ENCODE assay signal across 8 mouse cellular contexts in the genomic region with DNA sequence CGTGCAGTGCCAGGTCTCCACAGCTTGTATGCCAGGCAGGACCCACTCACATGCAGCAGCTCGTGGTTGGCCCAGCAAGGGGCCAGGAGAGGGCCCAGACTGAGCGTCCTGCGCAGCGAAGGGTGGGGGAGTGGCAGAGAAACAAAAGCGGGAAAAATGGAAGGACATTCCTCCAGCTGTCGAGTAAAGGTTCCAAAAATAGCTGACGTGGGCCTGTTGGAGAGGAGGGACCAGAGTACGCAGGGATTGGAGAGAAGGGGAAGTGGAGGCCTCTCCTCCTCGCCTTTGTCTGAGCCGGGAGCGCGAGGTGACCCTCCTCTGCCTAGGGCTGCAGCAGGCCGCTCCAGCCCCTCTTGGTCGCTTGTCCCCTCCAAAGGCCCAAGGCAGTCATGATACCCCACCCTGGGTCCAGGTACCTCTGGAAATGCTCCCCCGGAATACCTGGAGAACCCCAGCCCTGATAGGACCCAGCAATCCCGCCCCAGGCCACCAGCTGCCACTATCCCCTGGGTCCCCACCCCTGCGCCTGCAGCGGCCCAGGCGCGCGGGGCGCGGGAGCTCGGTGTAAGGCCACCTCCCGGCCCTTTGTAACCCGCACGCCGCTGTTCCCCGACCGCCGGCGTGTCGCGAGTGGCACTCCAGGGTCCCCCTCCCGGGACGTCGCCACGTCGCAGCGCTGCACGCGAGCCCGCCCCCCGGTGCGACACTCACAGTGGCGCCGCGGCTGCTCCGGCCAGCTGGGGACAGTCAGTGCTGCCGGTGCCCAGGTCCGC. TPM values are rescaled to one million over a fixed set of nuclear protein-coding genes. Genes with fewer than 3 reads are reported as not detected.
DNase-seq lines count a peak whose midpoint lies in the region; ATAC-seq and TF ChIP-seq lines count a peak whose summit lies in the region.

No protein-coding gene starts in this region.

- peak overlapping the region; percentile 89 for H3K4me3 ChIP-seq in forebrain, embryonic 14.5 days (ENCODE audit: low read depth, low read length)
- peak overlapping the region; percentile 96 for H3K4me3 ChIP-seq in lung, embryonic 14.5 days (ENCODE audit: low read depth, low read length)

- peak; percentile 60 for DNase-seq in MN1 (ENCODE audit: low spot score)
- peak; percentile 45 to 49 for DNase-seq in cerebellum, adult 18-20 months
- peak; percentile 80 for DNase-seq in forebrain, embryonic 14.5 days (ENCODE audit: low spot score)
- DNase-seq in heart, postnatal 36 days: peak; percentile 68 to 80
- DNase-seq in layer of hippocampus, adult 18-20 months (ENCODE audit: low spot score in 2 of 2): peak; percentile 48 to 74
- peak; percentile 86 for DNase-seq in lung, embryonic 14.5 days
- peak; percentile 38 for DNase-seq in urinary bladder, postnatal 25 days (ENCODE audit: low spot score)

- no peak for TF ChIP-seq CTCF in lung, embryonic 14.5 days (IDR thresholded peaks at IDR 0.05; ENCODE audit: low read depth)

- peaks cover 9% of the 10 kb centered on the region for H3K36me3 ChIP-seq in forebrain, embryonic 14.5 days (ENCODE audit: control insufficient read depth, insufficient read depth, low read length)
- peaks cover 4% of the 10 kb centered on the region for H3K36me3 ChIP-seq in lung, embryonic 14.5 days (ENCODE audit: insufficient read depth)

- H3K27ac ChIP-seq in forebrain, embryonic 14.5 days (ENCODE audit: low read depth, low read length): peak overlapping the region; percentile 97
- H3K27ac ChIP-seq in lung, embryonic 14.5 days (ENCODE audit: low read depth): peak overlapping the region; percentile 97

- H3K9me3 ChIP-seq in forebrain, embryonic 14.5 days (replicated peaks; ENCODE audit: control insufficient read depth, low read length): no peaks in the 10 kb centered on the region
- no peaks in the 10 kb centered on the region for H3K9me3 ChIP-seq in lung, embryonic 14.5 days (ENCODE audit: low read depth, low read length)

- H3K4me1 ChIP-seq in forebrain, embryonic 14.5 days (ENCODE audit: control insufficient read depth, insufficient read depth, low read length): peaks cover 24% of the 10 kb centered on the region
- peaks cover 15% of the 10 kb centered on the region for H3K4me1 ChIP-seq in lung, embryonic 14.5 days (ENCODE audit: insufficient read depth)

- intact Hi-C loops in heart, postnatal 36 days (cut with DNase I): loop anchor here (10.0 kb wide), 1 partner anchor 180 kb away; a partner anchor contains a TSS

- no peaks in the 10 kb centered on the region for H3K27me3 ChIP-seq in forebrain, embryonic 14.5 days (replicated peaks; ENCODE audit: control insufficient read depth, insufficient read depth, low read length)
- H3K27me3 ChIP-seq in lung, embryonic 14.5 days (ENCODE audit: insufficient read depth, low read length): no peaks in the 10 kb centered on the region

- peak; percentile 73 for ATAC-seq in forebrain, embryonic 14.5 days
- peak; percentile 85 for ATAC-seq in lung, embryonic 14.5 days (ENCODE audit: insufficient read depth)
- ATAC-seq in neutrophil, adult 5-6 weeks (ENCODE audit: extremely low read depth, insufficient number of reproducible peaks, low FRiP score, poor library complexity, severe bottlenecking): peak; percentile 17; the same call in 1 of the 2 replicates

- H3K9ac ChIP-seq in forebrain, embryonic 14.5 days (ENCODE audit: low read length): peak overlapping the region; percentile 96
- H3K9ac ChIP-seq in lung, embryonic 14.5 days: peak overlapping the region; percentile 98

- peak overlapping the region; percentile 77 for H3K4me2 ChIP-seq in forebrain, embryonic 14.5 days (ENCODE audit: low read length)
- H3K4me2 ChIP-seq in lung, embryonic 14.5 days: peak overlapping the region; percentile 69

- WGBS in forebrain, embryonic 14.5 days: under 1% methylated on average over 49 of the region's 52 CpGs
- WGBS in lung, embryonic 14.5 days: under 1% methylated on average over 48 of the region's 52 CpGs

RNA-seq across cellular contexts. Expression of a gene that starts 0.6 kb away (rescaled TPM):
- 315 and 338 TPM in 2 replicates for polyA plus RNA-seq in forebrain, embryonic 14.5 days (2014; fragmentation: Nextera tagmentation; extraction: Ambion mirVana)
- total RNA-seq in heart, postnatal 36 days (2021): 1,000 to 10,000 TPM; 1,714 to 2,029 TPM
- 10 to 100 TPM; 65.3 to 66.5 TPM for total RNA-seq in layer of hippocampus, adult 18-20 months (2021)
- polyA plus RNA-seq in lung, embryonic 14.5 days (2014; fragmentation: Nextera tagmentation; extraction: Ambion mirVana): 629 and 635 TPM in 2 replicates
- total RNA-seq in neutrophil, adult 5-6 weeks (2017): 18.0 and 26.8 TPM in 2 replicates

Comparison
In these comparisons a context has a peak if more than half of its experiments do, and no peak if none do; other contexts are left out.
1. Peak in every context shown above with its lines: DNase-seq, ATAC-seq, H3K4me3 ChIP-seq and H3K27ac ChIP-seq.
2. ATAC-seq: peak in every context shown above with its lines; median percentile 85 in lung, embryonic 14.5 days; 73 in forebrain, embryonic 14.5 days; 17 in neutrophil, adult 5-6 weeks.
3. RNA of a gene that starts 0.6 kb away (total RNA-seq): 1,714 to 2,029 TPM in heart, postnatal 36 days; 65.3 to 66.5 TPM in layer of hippocampus, adult 18-20 months and 18.0 to 26.8 TPM in neutrophil, adult 5-6 weeks; every median in the first group is over 10 times any median in the second.